Mouse (Mus musculus): ENCODE data around the gene Iqcg. TPM values are rescaled to one million over a fixed set of nuclear protein-coding genes. Genes with fewer than 3 reads are reported as not detected.

The Iqcg gene
- polyA plus RNA-seq, 1 experiment from 2014 or later = 5.0 TPM

DNA sequence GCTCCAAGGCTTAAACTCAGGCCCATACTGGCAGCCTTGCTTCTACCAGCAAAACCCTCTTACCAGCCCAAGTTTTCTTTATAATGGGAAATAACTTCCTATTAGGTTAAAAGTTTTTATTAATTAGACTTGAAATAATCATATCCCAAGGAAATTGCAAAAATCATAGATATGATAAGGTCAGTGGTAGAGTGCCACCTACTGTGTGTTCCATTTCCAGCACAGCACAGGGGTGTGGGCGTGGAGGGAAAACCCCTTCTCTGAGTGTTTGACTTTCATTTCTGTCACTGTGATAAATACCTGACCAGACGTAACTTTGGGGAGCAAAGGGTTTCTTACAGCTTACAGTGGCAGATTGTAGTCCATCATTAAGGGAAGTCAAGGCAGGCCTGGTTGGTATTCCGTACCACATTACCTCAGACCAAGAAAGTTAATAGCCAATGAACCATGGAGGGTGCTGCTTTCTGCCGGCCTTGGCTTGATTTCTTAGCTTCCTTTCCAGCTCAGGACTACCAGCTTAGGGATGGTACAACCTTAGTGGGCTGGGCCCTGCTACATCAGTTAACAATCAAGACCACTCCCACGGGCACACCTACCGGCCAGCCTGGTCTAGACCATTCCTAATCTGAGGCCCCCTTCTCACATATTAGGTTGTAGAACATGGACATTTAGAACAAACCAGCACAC, 17.0 kb upstream of the Iqcg start:
- Histone ChIP-seq H3K27ac (ENCODE audit: low read depth, low read length) (no peak overlapping the region), H3K36me3 (ENCODE audit: control insufficient read depth, insufficient read depth, low read length) (no peaks in the 10 kb centered on the region; the same call in 1 of the 2 replicates), H3K4me1 (ENCODE audit: control insufficient read depth, insufficient read depth, low read length) (no peaks in the 10 kb centered on the region), H3K9me3 (ENCODE audit: control insufficient read depth, low read length) (no peaks in the 10 kb centered on the region), H3K9ac (ENCODE audit: low read length) (no peak overlapping the region), H3K4me2 (ENCODE audit: low read depth) (no peak overlapping the region), H3K27me3 (ENCODE audit: control insufficient read depth, insufficient read depth, low read length) (no peaks in the 10 kb centered on the region), H3K4me3 (ENCODE audit: low read depth, low read length) (no peak overlapping the region)
- ATAC-seq (ENCODE audit: insufficient read depth, low FRiP score, low TSS enrichment) (no peak), DNase-seq (ENCODE audit: low spot score) (no peak)
- WGBS = 84% methylated on average over 6 of the region's 6 CpGs

DNA sequence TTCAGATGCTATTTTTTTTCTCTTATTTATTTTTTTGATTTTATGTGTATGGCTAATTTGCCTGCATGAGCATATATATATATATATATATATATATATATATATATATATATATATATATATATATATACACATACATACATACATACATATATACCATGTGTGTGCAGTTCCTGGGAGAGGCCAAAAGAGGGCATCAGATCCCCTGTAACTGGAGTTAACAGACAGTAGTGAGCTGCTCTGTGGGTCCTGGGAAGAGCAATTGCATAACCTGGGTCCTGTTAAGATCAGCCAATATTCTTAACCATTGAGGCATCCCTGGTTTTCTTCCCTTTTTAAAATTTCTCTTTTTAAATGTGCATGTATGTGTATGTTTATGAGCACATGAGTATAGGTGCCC, 14.9 kb upstream of the Iqcg start:
- H3K27ac ChIP-seq (ENCODE audit: low read depth, low read length) = no peak overlapping the region
- ATAC-seq (ENCODE audit: insufficient read depth, low FRiP score, low TSS enrichment) (no peak), DNase-seq (ENCODE audit: low spot score) (no peak)
- no peaks in the 10 kb centered on the region for H3K9me3 ChIP-seq (ENCODE audit: control insufficient read depth, low read length)
- H3K27me3 ChIP-seq (ENCODE audit: control insufficient read depth, insufficient read depth, low read length) = no peaks in the 10 kb centered on the region
- no peak overlapping the region for H3K9ac ChIP-seq (ENCODE audit: low read length)
- H3K4me3 ChIP-seq (ENCODE audit: low read depth, low read length) = no peak overlapping the region
- H3K36me3 ChIP-seq (ENCODE audit: control insufficient read depth, insufficient read depth, low read length) = no peaks in the 10 kb centered on the region; the same call in 1 of the 2 replicates
- no peak overlapping the region for H3K4me2 ChIP-seq (ENCODE audit: low read depth)
- no peaks in the 10 kb centered on the region for H3K4me1 ChIP-seq (ENCODE audit: control insufficient read depth, insufficient read depth, low read length)

DNA sequence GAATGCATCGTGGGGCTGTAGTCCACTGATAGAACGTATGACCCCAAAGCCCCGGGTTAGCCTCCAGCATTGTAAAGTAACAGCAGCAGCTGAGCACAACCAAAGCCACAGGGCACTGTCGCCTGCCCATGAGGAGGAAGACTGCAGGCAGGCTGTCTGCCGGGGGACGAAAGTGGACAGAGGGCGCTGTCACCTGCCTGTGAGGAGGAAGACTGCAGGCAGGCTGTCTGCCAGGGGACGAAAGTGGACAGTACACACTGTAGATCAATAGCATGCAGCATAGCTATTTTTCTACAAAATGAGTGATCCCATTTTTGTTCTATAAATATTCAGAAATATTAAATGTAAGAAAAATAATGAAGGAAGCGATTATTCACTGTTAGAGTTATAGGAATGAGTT, 8.6 kb upstream of the Iqcg start:
- Histone ChIP-seq H3K4me2 (ENCODE audit: low read depth) (no peak overlapping the region), H3K4me1 (ENCODE audit: control insufficient read depth, insufficient read depth, low read length) (peaks cover 15% of the 10 kb centered on the region), H3K9ac (ENCODE audit: low read length) (no peak overlapping the region), H3K27ac (ENCODE audit: low read depth, low read length) (no peak overlapping the region), H3K27me3 (ENCODE audit: control insufficient read depth, insufficient read depth, low read length) (no peaks in the 10 kb centered on the region), H3K36me3 (ENCODE audit: control insufficient read depth, insufficient read depth, low read length) (peaks cover 6% of the 10 kb centered on the region), H3K9me3 (ENCODE audit: control insufficient read depth, low read length) (no peaks in the 10 kb centered on the region), H3K4me3 (ENCODE audit: low read depth, low read length) (no peak overlapping the region)
- DNase-seq (ENCODE audit: low spot score) = no peak
- no peak for ATAC-seq (ENCODE audit: insufficient read depth, low FRiP score, low TSS enrichment)
- 81% methylated on average over 9 of the region's 9 CpGs for WGBS

DNA sequence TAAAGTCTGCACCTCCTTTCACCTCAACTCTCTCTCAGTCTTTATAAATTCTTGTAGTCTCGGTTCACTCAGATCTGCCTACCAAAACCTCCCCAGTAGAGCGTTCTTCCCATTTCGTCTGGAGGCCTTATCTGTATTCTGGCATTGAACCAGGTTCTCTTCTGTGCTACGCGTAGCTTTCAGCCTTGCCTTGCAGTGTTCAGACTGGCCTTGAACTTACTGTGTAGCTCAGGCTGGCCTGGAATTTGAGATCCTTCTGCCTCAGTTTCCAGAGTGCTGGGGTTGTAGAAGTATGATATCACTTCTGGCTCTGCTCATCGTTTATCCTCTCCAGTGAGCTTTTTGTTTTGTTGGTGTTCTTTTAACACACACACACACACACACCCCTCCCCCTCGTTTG, 7.2 kb upstream of the Iqcg start:
- no peak for DNase-seq (ENCODE audit: low spot score)
- ATAC-seq (ENCODE audit: insufficient read depth, low FRiP score, low TSS enrichment) = no peak
- H3K4me2 ChIP-seq (ENCODE audit: low read depth) = peak overlapping the region; percentile 80
- no peaks in the 10 kb centered on the region for H3K9me3 ChIP-seq (ENCODE audit: control insufficient read depth, low read length)
- no peaks in the 10 kb centered on the region for H3K27me3 ChIP-seq (ENCODE audit: control insufficient read depth, insufficient read depth, low read length)
- H3K4me3 ChIP-seq (ENCODE audit: low read depth, low read length) = peak overlapping the region; percentile 68
- H3K36me3 ChIP-seq (ENCODE audit: control insufficient read depth, insufficient read depth, low read length) = peaks cover 13% of the 10 kb centered on the region
- H3K9ac ChIP-seq (ENCODE audit: low read length) = peak overlapping the region; percentile 74
- WGBS = 30% methylated on average over 7 of the region's 7 CpGs
- no peak overlapping the region for H3K27ac ChIP-seq (ENCODE audit: low read depth, low read length)
- H3K4me1 ChIP-seq (ENCODE audit: control insufficient read depth, insufficient read depth, low read length) = peaks cover 15% of the 10 kb centered on the region

DNA sequence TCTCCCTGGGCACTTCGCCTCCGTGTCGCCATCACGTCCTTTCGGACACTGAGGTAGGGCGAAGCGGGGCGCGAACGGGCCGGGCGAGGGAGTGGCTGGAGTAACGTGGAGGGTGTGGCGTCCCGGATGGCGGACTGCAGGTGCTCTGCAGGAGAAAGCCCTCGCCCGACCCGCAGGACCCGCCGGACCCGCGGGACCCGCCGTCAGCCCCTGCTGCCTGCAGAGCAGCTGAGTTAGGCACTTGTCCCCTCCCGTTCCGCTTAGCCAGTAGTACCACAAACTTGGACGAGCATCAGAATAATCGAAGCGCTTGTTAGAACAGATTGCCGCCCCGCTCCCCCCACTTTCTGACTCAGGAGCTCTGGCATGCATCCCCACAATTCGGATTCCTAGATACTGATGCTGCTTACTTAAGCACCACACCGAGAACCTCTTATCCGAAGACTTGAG, 6.7 kb upstream of the Iqcg start:
- Histone ChIP-seq H3K4me1 (ENCODE audit: control insufficient read depth, insufficient read depth, low read length) (peaks cover 21% of the 10 kb centered on the region), H3K27me3 (ENCODE audit: control insufficient read depth, insufficient read depth, low read length) (no peaks in the 10 kb centered on the region), H3K27ac (ENCODE audit: low read depth, low read length) (0 out of 2 replicates have a peak overlapping the region, but pooled peaks have one; percentile 60), H3K4me2 (ENCODE audit: low read depth) (peak overlapping the region; percentile 80), H3K36me3 (ENCODE audit: control insufficient read depth, insufficient read depth, low read length) (peaks cover 13% of the 10 kb centered on the region), H3K9ac (ENCODE audit: low read length) (peak overlapping the region; percentile 74), H3K9me3 (ENCODE audit: control insufficient read depth, low read length) (no peaks in the 10 kb centered on the region), H3K4me3 (ENCODE audit: low read depth, low read length) (peak overlapping the region; percentile 68)
- DNase-seq (ENCODE audit: low spot score) (no peak), ATAC-seq (ENCODE audit: insufficient read depth, low FRiP score, low TSS enrichment) (no peak; the same call in 1 of the 2 replicates)
- WGBS = under 1% methylated on average over 35 of the region's 35 CpGs

DNA sequence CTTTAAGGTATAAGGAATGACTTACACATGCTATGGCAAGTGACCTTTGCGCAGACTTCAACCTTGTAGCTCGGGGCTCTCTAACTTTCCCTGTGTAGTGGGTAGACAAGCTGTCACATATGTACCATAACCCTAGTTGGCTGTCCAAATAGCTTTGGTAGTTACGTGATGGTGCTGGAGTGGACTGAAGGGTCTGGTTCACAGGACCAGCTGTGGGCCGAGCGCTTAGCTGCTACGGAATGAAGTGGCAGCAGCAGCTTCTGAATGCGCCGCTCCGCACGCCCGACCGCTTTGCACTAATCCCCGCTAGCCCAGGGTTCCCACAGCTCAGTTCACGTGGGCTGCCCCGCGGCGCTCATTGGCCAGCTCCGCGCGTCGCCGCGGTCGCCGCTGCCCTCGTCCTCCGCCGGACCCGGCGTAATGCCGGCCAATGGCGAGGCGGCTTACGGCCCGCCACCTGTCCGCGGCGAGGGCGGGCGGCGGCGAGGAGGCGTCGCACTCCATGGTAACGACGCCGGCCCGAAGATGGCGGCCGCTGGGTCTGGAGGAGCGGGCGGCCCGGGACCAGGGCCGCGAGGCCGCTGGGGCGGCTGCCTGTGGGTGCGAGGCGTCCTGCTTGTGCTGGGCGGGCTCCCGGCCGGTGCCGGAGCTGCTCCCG, 6.1 kb upstream of the Iqcg start, which contains the start of gene Lmln:
Gene Lmln (plus strand): TSS at position 498 of the 658 bp plus-strand sequence.
- DNase-seq (ENCODE audit: low spot score) (peak; percentile 97), ATAC-seq (ENCODE audit: insufficient read depth, low FRiP score, low TSS enrichment) (peak; percentile 98)
- Histone ChIP-seq H3K36me3 (ENCODE audit: control insufficient read depth, insufficient read depth, low read length) (peaks cover 13% of the 10 kb centered on the region), H3K27me3 (ENCODE audit: control insufficient read depth, insufficient read depth, low read length) (no peaks in the 10 kb centered on the region), H3K4me1 (ENCODE audit: control insufficient read depth, insufficient read depth, low read length) (peaks cover 24% of the 10 kb centered on the region), H3K4me3 (ENCODE audit: low read depth, low read length) (peak within 1 kb of the TSS; percentile 68), H3K9me3 (ENCODE audit: control insufficient read depth, low read length) (no peaks in the 10 kb centered on the region), H3K4me2 (ENCODE audit: low read depth) (peak within 1 kb of the TSS; percentile 80), H3K27ac (ENCODE audit: low read depth, low read length) (peak within 1 kb of the TSS; percentile 60; the same call in 1 of the 2 replicates), H3K9ac (ENCODE audit: low read length) (peak within 1 kb of the TSS; percentile 74)
- under 1% methylated on average over 55 of the region's 64 CpGs for WGBS

DNA sequence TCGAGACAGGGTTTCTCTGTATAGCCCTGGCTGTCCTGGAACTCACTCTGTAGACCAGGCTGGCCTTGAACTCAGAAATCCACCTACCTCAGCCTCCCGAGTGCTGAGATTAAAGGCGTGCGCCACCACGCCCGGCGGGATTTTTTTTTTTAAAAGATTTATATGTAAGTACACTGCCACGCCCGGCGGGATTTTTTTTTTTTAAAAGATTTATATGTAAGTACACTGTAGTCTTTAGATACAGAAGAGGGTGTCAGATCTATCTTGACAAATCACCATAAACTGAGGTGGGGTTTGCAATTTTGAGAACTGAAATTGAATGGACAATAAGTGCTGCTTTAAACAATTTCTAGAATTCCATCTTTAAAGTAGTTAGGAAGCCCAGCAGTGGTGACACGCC, 5.4 kb upstream of the Iqcg start:
- 48% methylated on average over 11 of the region's 11 CpGs for WGBS
- peak overlapping the region; percentile 80; the same call in 1 of the 2 replicates for H3K4me2 ChIP-seq (ENCODE audit: low read depth)
- DNase-seq (ENCODE audit: low spot score) = no peak

DNA sequence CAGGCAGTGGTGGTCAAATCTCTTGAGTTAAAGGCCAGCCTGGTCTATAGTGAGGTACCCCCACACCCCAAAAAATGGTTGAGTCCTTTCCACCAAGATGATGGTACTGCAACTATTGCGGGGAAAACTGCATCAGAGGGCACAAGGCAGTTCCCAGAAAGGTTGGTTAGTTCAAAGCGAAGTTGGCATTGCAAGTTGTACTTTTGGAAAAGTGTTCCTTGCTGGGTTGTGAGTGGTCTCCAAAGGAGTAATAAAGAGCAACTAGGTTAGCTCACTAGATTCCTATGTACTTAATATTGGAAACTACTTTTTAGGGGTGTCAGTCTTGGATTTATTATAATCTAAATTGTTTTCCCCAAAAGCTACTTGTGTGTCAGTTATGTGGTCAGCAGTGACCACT, 4.9 kb upstream of the Iqcg start:
- 77% methylated on average over 2 of the region's 2 CpGs for WGBS
- DNase-seq (ENCODE audit: low spot score) (no peak), ATAC-seq (ENCODE audit: insufficient read depth, low FRiP score, low TSS enrichment) (no peak)
- Histone ChIP-seq H3K36me3 (ENCODE audit: control insufficient read depth, insufficient read depth, low read length) (peaks cover 13% of the 10 kb centered on the region), H3K9me3 (ENCODE audit: control insufficient read depth, low read length) (no peaks in the 10 kb centered on the region), H3K4me2 (ENCODE audit: low read depth) (no peak overlapping the region), H3K27ac (ENCODE audit: low read depth, low read length) (no peak overlapping the region), H3K4me1 (ENCODE audit: control insufficient read depth, insufficient read depth, low read length) (peaks cover 24% of the 10 kb centered on the region), H3K27me3 (ENCODE audit: control insufficient read depth, insufficient read depth, low read length) (no peaks in the 10 kb centered on the region), H3K4me3 (ENCODE audit: low read depth, low read length) (no peak overlapping the region), H3K9ac (ENCODE audit: low read length) (no peak overlapping the region)

More for the DNA sequence above, 5.4 kb upstream of the Iqcg start:
- H3K27me3 ChIP-seq (ENCODE audit: control insufficient read depth, insufficient read depth, low read length) = no peaks in the 10 kb centered on the region
- H3K4me1 ChIP-seq (ENCODE audit: control insufficient read depth, insufficient read depth, low read length) = peaks cover 24% of the 10 kb centered on the region
- peaks cover 13% of the 10 kb centered on the region for H3K36me3 ChIP-seq (ENCODE audit: control insufficient read depth, insufficient read depth, low read length)
- peak overlapping the region; percentile 35; the same call in 1 of the 2 replicates for H3K27ac ChIP-seq (ENCODE audit: low read depth, low read length)
- no peak overlapping the region for H3K9ac ChIP-seq (ENCODE audit: low read length)
- H3K4me3 ChIP-seq (ENCODE audit: low read depth, low read length) = no peak overlapping the region
- H3K9me3 ChIP-seq (ENCODE audit: control insufficient read depth, low read length) = no peaks in the 10 kb centered on the region
- ATAC-seq (ENCODE audit: insufficient read depth, low FRiP score, low TSS enrichment) = no peak
